Mouse (Mus musculus): ENCODE measurements around the gene Rfng.
A peak's percentile ranks its signal among the peaks of the same experiment; 100 is the strongest.
"Not testable (repeated sequence)": the region's sequence is repeated elsewhere in the genome, so short reads cannot be mapped to it uniquely, and the experiment has no call there.

The Rfng gene

GRCm38 (mm10) chr11:120784064-120784791, at the start of gene Rfng, which contains the start of gene Gps1:
Rfng (minus strand) TSS chr11:120784207.
Gps1 (plus strand) TSS chr11:120784272.
- peak; percentile 87 for DNase-seq

- not testable (repeated sequence) for DNase-seq
Observed at GRCm38 (mm10) chr11:120832962-120833361, 49.0 kb upstream of the Rfng start.

- DNase-seq = no peak
Observed at GRCm38 (mm10) chr11:120831659-120832440, 47.8 kb upstream of the Rfng start.

- peak; percentile 7 for DNase-seq
Observed at GRCm38 (mm10) chr11:120830686-120831085, 46.7 kb upstream of the Rfng start.

GRCm38 (mm10) chr11:120829757-120830532, 45.9 kb upstream of the Rfng start:
- no peak for DNase-seq

- DNase-seq = no peak
Observed at GRCm38 (mm10) chr11:120828416-120828815, 44.4 kb upstream of the Rfng start.

GRCm38 (mm10) chr11:120826016-120826953, 42.3 kb upstream of the Rfng start:
- DNase-seq = peak; percentile 2

- DNase-seq = peak; percentile 1
Observed at GRCm38 (mm10) chr11:120825289-120825863, 41.4 kb upstream of the Rfng start.

GRCm38 (mm10) chr11:120824787-120825288, 40.8 kb upstream of the Rfng start:
- no peak for DNase-seq

GRCm38 (mm10) chr11:120823956-120824786, 40.2 kb upstream of the Rfng start, which contains the start of gene Fasn:
Fasn (minus strand) TSS chr11:120824547.
- peak; percentile 96 for DNase-seq

- no peak for DNase-seq
Observed at GRCm38 (mm10) chr11:120823551-120823947, 39.5 kb upstream of the Rfng start.

- no peak for DNase-seq
Observed at GRCm38 (mm10) chr11:120822831-120823550, 39.0 kb upstream of the Rfng start.

GRCm38 (mm10) chr11:120822321-120822720, 38.3 kb upstream of the Rfng start:
- DNase-seq = no peak

GRCm38 (mm10) chr11:120821076-120821922, 37.3 kb upstream of the Rfng start:
- no peak for DNase-seq

- DNase-seq = no peak
Observed at GRCm38 (mm10) chr11:120820546-120820945, 36.5 kb upstream of the Rfng start.

GRCm38 (mm10) chr11:120819556-120819955, 35.5 kb upstream of the Rfng start:
- DNase-seq = no peak

GRCm38 (mm10) chr11:120818251-120818650, 34.2 kb upstream of the Rfng start:
- no peak for DNase-seq

- DNase-seq = no peak
Observed at GRCm38 (mm10) chr11:120817358-120817757, 33.4 kb upstream of the Rfng start.

GRCm38 (mm10) chr11:120812068-120812467, 28.1 kb upstream of the Rfng start:
- no peak for DNase-seq

Measured in liver (tissue).